Mouse (Mus musculus) heart, postnatal 10 days (tissue): ENCODE data around the gene Cck. TPM values are rescaled to one million over a fixed set of nuclear protein-coding genes. Genes with fewer than 3 reads are reported as not detected.

Source experiments
- DNase-seq, 2 experiments: peaks; one replicate each; pipeline ENCODE4 v3.0.0; 2021
- intact Hi-C: fragments of 180-260 bp; cut with DNase I; formaldehyde crosslinking; loops from one replicate; pipeline ENCODE4 v1.15.1; 2025
- total RNA-seq, 2 experiments: library from RNA; stranded (reverse); gene quantifications; 2 replicates each; pipeline ENCODE4 v1.2.3; 2021

Gene Cck
- total RNA-seq, result under 1 TPM in 1 of 2 experiments, not detected in 1; 0.42 TPM

- DNase-seq, result peak; percentile 49 to 50
- intact Hi-C loops, result no loop called here
These were observed at the start of gene Cck for GRCm38 (mm10) chr9:121495529-121495928. Cck (minus strand) TSS chr9:121495694.

GRCm38 (mm10) chr9:121541530-121541929, 46.0 kb upstream of the Cck start:
- intact Hi-C loops, result no loop called here
- no peak for DNase-seq

- intact Hi-C loops, result no loop called here
- no peak for DNase-seq
These were observed 37.1 kb upstream of the Cck start for GRCm38 (mm10) chr9:121532626-121533025.

GRCm38 (mm10) chr9:121528605-121529357, 33.3 kb upstream of the Cck start:
- DNase-seq, result no peak
- intact Hi-C loops, result no loop called here

- DNase-seq, result no peak
- intact Hi-C loops, result no loop called here
These were observed 30.7 kb upstream of the Cck start for GRCm38 (mm10) chr9:121526171-121526570.

- DNase-seq, result no peak
- intact Hi-C loops, result no loop called here
These were observed 24.6 kb upstream of the Cck start for GRCm38 (mm10) chr9:121520047-121520446.

GRCm38 (mm10) chr9:121514462-121514861, 19.0 kb upstream of the Cck start:
- DNase-seq, result peak in 1 of 2 experiments; percentile 20
- intact Hi-C loops, result no loop called here

- intact Hi-C loops, result no loop called here
- DNase-seq, result no peak
These were observed 16.4 kb upstream of the Cck start for GRCm38 (mm10) chr9:121511911-121512310.

GRCm38 (mm10) chr9:121506478-121507180, 11.1 kb upstream of the Cck start:
- intact Hi-C loops, result no loop called here
- DNase-seq, result no peak

- intact Hi-C loops, result no loop called here
These were observed 9.9 kb upstream of the Cck start for GRCm38 (mm10) chr9:121505346-121505745.

GRCm38 (mm10) chr9:121496102-121496501, 608 bp upstream of the Cck start:
- DNase-seq, result no peak
- intact Hi-C loops, result no loop called here

More at GRCm38 (mm10) chr9:121505346-121505745, 9.9 kb upstream of the Cck start:
- DNase-seq, result no peak

- intact Hi-C loops, result no loop called here
- DNase-seq, result no peak
These were observed 1.3 kb downstream of the Cck start for GRCm38 (mm10) chr9:121494006-121494767.

GRCm38 (mm10) chr9:121491592-121492240, 3.8 kb downstream of the Cck start:
- intact Hi-C loops, result no loop called here

GRCm38 (mm10) chr9:121487216-121487615, 8.3 kb downstream of the Cck start:
- intact Hi-C loops, result no loop called here
- DNase-seq, result no peak

More at GRCm38 (mm10) chr9:121491592-121492240, 3.8 kb downstream of the Cck start:
- no peak for DNase-seq

GRCm38 (mm10) chr9:121479453-121479852, 16.0 kb downstream of the Cck start:
- DNase-seq, result peak; percentile 75 to 82
- intact Hi-C loops, result loop anchor here (1.0 to 5.0 kb wide), 3 partner anchors 126 to 232 kb away; no protein-coding TSS in a partner anchor

GRCm38 (mm10) chr9:121477305-121477911, 18.1 kb downstream of the Cck start:
- peak; percentile 70 to 86 for DNase-seq
- intact Hi-C loops, result loop anchor here (5.0 kb wide), 1 partner anchor 230 kb away; no protein-coding TSS in a partner anchor

- intact Hi-C loops, result loop anchor here (5.0 kb wide), 1 partner anchor 228 kb away; no protein-coding TSS in a partner anchor
- DNase-seq, result peak in 1 of 2 experiments; percentile 30
These were observed 19.7 kb downstream of the Cck start for GRCm38 (mm10) chr9:121475488-121476452.

GRCm38 (mm10) chr9:121474771-121475170, 20.7 kb downstream of the Cck start:
- intact Hi-C loops, result loop anchor here (5.0 kb wide), 1 partner anchor 227 kb away; no protein-coding TSS in a partner anchor
- DNase-seq, result no peak

GRCm38 (mm10) chr9:121469711-121470110, 25.8 kb downstream of the Cck start:
- intact Hi-C loops, result no loop called here
- no peak for DNase-seq
